Mouse (Mus musculus) lung, adult 2 months (tissue): ENCODE measurements around the gene Gm340.

ENCODE experiments used
- CTCF ChIP-seq: fragments of 200-500 bp; IDR thresholded peaks from 2 replicates; pipeline ENCODE4 v1.5.1; 2011; ENCODE audit warnings: mild to moderate bottlenecking, low read length, control low read depth; ENCODE audit not compliant: insufficient read depth
- POLR2A ChIP-seq: fragments of 200-500 bp; IDR thresholded peaks from 2 replicates; pipeline ENCODE4 v1.6.1; 2011; ENCODE audit warnings: low read depth, mild to moderate bottlenecking, control low read depth, low read length, borderline replicate concordance; ENCODE audit errors: extremely low read depth

DNA sequence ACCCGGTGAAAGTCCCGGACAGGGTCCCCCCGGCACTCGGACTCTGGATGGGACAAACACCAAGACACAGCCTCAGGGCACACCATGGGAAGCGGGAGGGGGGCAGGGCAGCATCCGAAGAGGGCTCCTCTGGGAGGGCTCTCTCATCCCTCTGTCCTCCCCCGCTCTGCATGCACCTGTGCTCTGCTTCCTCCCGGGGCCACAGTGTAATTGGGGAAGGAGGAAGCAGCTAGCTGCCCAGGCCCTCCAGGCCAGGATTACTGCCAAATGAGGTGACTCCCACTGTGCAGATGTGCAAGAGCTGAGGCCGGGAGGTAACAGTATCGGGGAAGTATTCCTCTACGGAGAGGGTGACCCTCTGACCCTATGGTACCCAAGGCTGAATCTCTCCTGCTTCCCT lies 18.5 kb downstream of the Gm340 start:
- no peak for TF ChIP-seq POLR2A
- no peak for TF ChIP-seq CTCF
